Mouse (Mus musculus): ENCODE measurements around the gene Hrh2. TPM values are rescaled to one million over a fixed set of nuclear protein-coding genes. Genes with fewer than 3 reads are reported as not detected.

The Hrh2 gene
- polyA plus RNA-seq (2015; fragmentation: Nextera tagmentation; extraction: Ambion mirVana): 2.6 and 3.6 TPM in 2 replicates

GRCm38 (mm10) chr13:54192021-54192481 lies at the start of gene Hrh2:
Hrh2 (plus strand) TSS chr13:54192129.
- no peak within 1 kb of the TSS for H3K9ac ChIP-seq (ENCODE audit: low read length)

GRCm38 (mm10) chr13:54143788-54144187 lies 48.1 kb upstream of the Hrh2 start:
- WGBS: 80% methylated on average over 5 of the region's 5 CpGs
- Histone ChIP-seq H3K36me3 (ENCODE audit: control insufficient read depth, insufficient read depth, low read length) (no peaks in the 10 kb centered on the region), H3K4me3 (ENCODE audit: low read depth, low read length) (no peak overlapping the region), H3K27ac (replicated peaks) (no peak overlapping the region), H3K4me2 (replicated peaks; ENCODE audit: low read depth) (no peak overlapping the region), H3K4me1 (replicated peaks; ENCODE audit: control insufficient read depth, insufficient read depth) (no peaks in the 10 kb centered on the region), H3K9me3 (ENCODE audit: control insufficient read depth, low read length) (no peaks in the 10 kb centered on the region), H3K9ac (ENCODE audit: low read length) (no peak overlapping the region), H3K27me3 (ENCODE audit: control insufficient read depth, insufficient read depth, low read length) (no peaks in the 10 kb centered on the region)
- TF ChIP-seq EP300 (optimal IDR thresholded peaks at IDR 0.05) (no peak), CTCF (IDR thresholded peaks at IDR 0.05; ENCODE audit: low read depth) (no peak)
- no peak for DNase-seq (ENCODE audit: low spot score)
- ATAC-seq (ENCODE audit: low FRiP score, low TSS enrichment): no peak

More at GRCm38 (mm10) chr13:54192021-54192481, at the start of gene Hrh2:
- Histone ChIP-seq H3K27me3 (ENCODE audit: control insufficient read depth, insufficient read depth, low read length) (no peaks in the 10 kb centered on the region), H3K4me1 (replicated peaks; ENCODE audit: control insufficient read depth, insufficient read depth) (no peaks in the 10 kb centered on the region), H3K27ac (replicated peaks) (no peak within 1 kb of the TSS), H3K4me2 (replicated peaks; ENCODE audit: low read depth) (peak within 1 kb of the TSS; percentile 46), H3K9me3 (ENCODE audit: control insufficient read depth, low read length) (no peaks in the 10 kb centered on the region), H3K4me3 (ENCODE audit: low read depth, low read length) (peak within 1 kb of the TSS; percentile 28), H3K36me3 (ENCODE audit: control insufficient read depth, insufficient read depth, low read length) (no peaks in the 10 kb centered on the region)
- ATAC-seq (ENCODE audit: low FRiP score, low TSS enrichment) (no peak), DNase-seq (ENCODE audit: low spot score) (peak; percentile 31)
- TF ChIP-seq CTCF (IDR thresholded peaks at IDR 0.05; ENCODE audit: low read depth) (no peak), EP300 (optimal IDR thresholded peaks at IDR 0.05) (no peak)
- WGBS: 1% methylated on average over 31 of the region's 31 CpGs

GRCm38 (mm10) chr13:54144624-54145023 lies 47.3 kb upstream of the Hrh2 start:
- WGBS: 58% methylated on average over 5 of the region's 5 CpGs
- no peak overlapping the region for H3K9ac ChIP-seq (ENCODE audit: low read length)
- no peak overlapping the region for H3K27ac ChIP-seq (replicated peaks)
- no peaks in the 10 kb centered on the region for H3K27me3 ChIP-seq (ENCODE audit: control insufficient read depth, insufficient read depth, low read length)
- H3K9me3 ChIP-seq (ENCODE audit: control insufficient read depth, low read length): no peaks in the 10 kb centered on the region
- no peaks in the 10 kb centered on the region for H3K36me3 ChIP-seq (ENCODE audit: control insufficient read depth, insufficient read depth, low read length)
- ATAC-seq (ENCODE audit: low FRiP score, low TSS enrichment): no peak
- H3K4me2 ChIP-seq (replicated peaks; ENCODE audit: low read depth): no peak overlapping the region
- DNase-seq (ENCODE audit: low spot score): no peak
- TF ChIP-seq CTCF (IDR thresholded peaks at IDR 0.05; ENCODE audit: low read depth) (no peak), EP300 (optimal IDR thresholded peaks at IDR 0.05) (no peak)
- no peaks in the 10 kb centered on the region for H3K4me1 ChIP-seq (replicated peaks; ENCODE audit: control insufficient read depth, insufficient read depth)
- H3K4me3 ChIP-seq (ENCODE audit: low read depth, low read length): no peak overlapping the region

- Histone ChIP-seq H3K9ac (ENCODE audit: low read length) (no peak overlapping the region), H3K27ac (replicated peaks) (no peak overlapping the region), H3K9me3 (ENCODE audit: control insufficient read depth, low read length) (no peaks in the 10 kb centered on the region), H3K27me3 (ENCODE audit: control insufficient read depth, insufficient read depth, low read length) (no peaks in the 10 kb centered on the region), H3K4me1 (replicated peaks; ENCODE audit: control insufficient read depth, insufficient read depth) (no peaks in the 10 kb centered on the region), H3K4me3 (ENCODE audit: low read depth, low read length) (no peak overlapping the region), H3K36me3 (ENCODE audit: control insufficient read depth, insufficient read depth, low read length) (no peaks in the 10 kb centered on the region), H3K4me2 (replicated peaks; ENCODE audit: low read depth) (no peak overlapping the region)
- DNase-seq (ENCODE audit: low spot score) (no peak), ATAC-seq (ENCODE audit: low FRiP score, low TSS enrichment) (no peak)
- TF ChIP-seq CTCF (IDR thresholded peaks at IDR 0.05; ENCODE audit: low read depth) (peak; percentile 39), EP300 (optimal IDR thresholded peaks at IDR 0.05) (no peak)
- WGBS: 71% methylated on average over 1 of the region's 1 CpGs
Measured at GRCm38 (mm10) chr13:54147328-54147727, 44.6 kb upstream of the Hrh2 start.

- H3K4me2 ChIP-seq (replicated peaks; ENCODE audit: low read depth): no peak overlapping the region
- DNase-seq (ENCODE audit: low spot score) (no peak), ATAC-seq (ENCODE audit: low FRiP score, low TSS enrichment) (no peak)
- no peaks in the 10 kb centered on the region for H3K36me3 ChIP-seq (ENCODE audit: control insufficient read depth, insufficient read depth, low read length)
- 74% methylated on average over 1 of the region's 1 CpGs for WGBS
- no peaks in the 10 kb centered on the region for H3K4me1 ChIP-seq (replicated peaks; ENCODE audit: control insufficient read depth, insufficient read depth)
- H3K27ac ChIP-seq (replicated peaks): no peak overlapping the region
- no peak overlapping the region for H3K4me3 ChIP-seq (ENCODE audit: low read depth, low read length)
- TF ChIP-seq EP300 (optimal IDR thresholded peaks at IDR 0.05) (no peak), CTCF (IDR thresholded peaks at IDR 0.05; ENCODE audit: low read depth) (peak; percentile 26; the same call in 1 of the 2 replicates)
- no peaks in the 10 kb centered on the region for H3K9me3 ChIP-seq (ENCODE audit: control insufficient read depth, low read length)
- H3K27me3 ChIP-seq (ENCODE audit: control insufficient read depth, insufficient read depth, low read length): no peaks in the 10 kb centered on the region
- no peak overlapping the region for H3K9ac ChIP-seq (ENCODE audit: low read length)
Measured at GRCm38 (mm10) chr13:54152421-54152820, 39.5 kb upstream of the Hrh2 start.

GRCm38 (mm10) chr13:54152911-54153310 lies 39.0 kb upstream of the Hrh2 start:
- Histone ChIP-seq H3K36me3 (ENCODE audit: control insufficient read depth, insufficient read depth, low read length) (no peaks in the 10 kb centered on the region), H3K4me3 (ENCODE audit: low read depth, low read length) (no peak overlapping the region), H3K27ac (replicated peaks) (no peak overlapping the region), H3K27me3 (ENCODE audit: control insufficient read depth, insufficient read depth, low read length) (no peaks in the 10 kb centered on the region), H3K9ac (ENCODE audit: low read length) (no peak overlapping the region), H3K4me1 (replicated peaks; ENCODE audit: control insufficient read depth, insufficient read depth) (no peaks in the 10 kb centered on the region), H3K4me2 (replicated peaks; ENCODE audit: low read depth) (no peak overlapping the region), H3K9me3 (ENCODE audit: control insufficient read depth, low read length) (no peaks in the 10 kb centered on the region)
- WGBS: 52% methylated on average over 7 of the region's 7 CpGs
- DNase-seq (ENCODE audit: low spot score) (no peak), ATAC-seq (ENCODE audit: low FRiP score, low TSS enrichment) (no peak)
- TF ChIP-seq CTCF (IDR thresholded peaks at IDR 0.05; ENCODE audit: low read depth) (no peak), EP300 (optimal IDR thresholded peaks at IDR 0.05) (no peak)

Data from stomach, postnatal 0 days (tissue).